Mouse (Mus musculus): ENCODE data around the gene Tle3. TPM values are rescaled to one million over a fixed set of nuclear protein-coding genes. Genes with fewer than 3 reads are reported as not detected.
A peak's percentile ranks its signal among the peaks of the same experiment; 100 is the strongest.

The Tle3 gene
- total RNA-seq, 1 experiment from 2014 or later = 157 TPM

GRCm38 (mm10) chr9:61377706-61378479 lies 5.7 kb downstream of the Tle3 start:
- no peak for DNase-seq

GRCm38 (mm10) chr9:61378516-61378915 lies 6.3 kb downstream of the Tle3 start:
- peak; percentile 47 for DNase-seq

GRCm38 (mm10) chr9:61379016-61379634 lies 7.0 kb downstream of the Tle3 start:
- no peak for DNase-seq

- DNase-seq = no peak
These were observed 8.3 kb downstream of the Tle3 start for GRCm38 (mm10) chr9:61380258-61381062.

- no peak for DNase-seq
These were observed 8.9 kb downstream of the Tle3 start for GRCm38 (mm10) chr9:61381063-61381408.

- no peak for DNase-seq
These were observed 9.3 kb downstream of the Tle3 start for GRCm38 (mm10) chr9:61381445-61381844.

GRCm38 (mm10) chr9:61382595-61383186 lies 10.5 kb downstream of the Tle3 start:
- DNase-seq = no peak

GRCm38 (mm10) chr9:61384101-61384500 lies 11.9 kb downstream of the Tle3 start:
- DNase-seq = no peak

GRCm38 (mm10) chr9:61384646-61385443 lies 12.7 kb downstream of the Tle3 start:
- no peak for DNase-seq

GRCm38 (mm10) chr9:61385753-61386152 lies 13.6 kb downstream of the Tle3 start:
- no peak for DNase-seq

GRCm38 (mm10) chr9:61386314-61386713 lies 14.1 kb downstream of the Tle3 start:
- DNase-seq = no peak

- DNase-seq = no peak
These were observed 15.6 kb downstream of the Tle3 start for GRCm38 (mm10) chr9:61387797-61388196.

GRCm38 (mm10) chr9:61388214-61388613 lies 16.0 kb downstream of the Tle3 start:
- DNase-seq = no peak

GRCm38 (mm10) chr9:61388689-61389403 lies 16.7 kb downstream of the Tle3 start:
- no peak for DNase-seq

GRCm38 (mm10) chr9:61389404-61389701 lies 17.2 kb downstream of the Tle3 start:
- DNase-seq = no peak

GRCm38 (mm10) chr9:61391570-61392337 lies 19.6 kb downstream of the Tle3 start:
- no peak for DNase-seq

GRCm38 (mm10) chr9:61392338-61392620 lies 20.1 kb downstream of the Tle3 start:
- DNase-seq = no peak

GRCm38 (mm10) chr9:61393161-61393560 lies 21.0 kb downstream of the Tle3 start:
- DNase-seq = no peak

- DNase-seq = no peak
These were observed 21.7 kb downstream of the Tle3 start for GRCm38 (mm10) chr9:61393847-61394246.

- DNase-seq = no peak
These were observed 22.9 kb downstream of the Tle3 start for GRCm38 (mm10) chr9:61395071-61395470.

GRCm38 (mm10) chr9:61396474-61396873 lies 24.3 kb downstream of the Tle3 start:
- DNase-seq = no peak

All from adrenal gland, postnatal 25 days (tissue).